Mouse (Mus musculus): ENCODE data around the gene E2f2. TPM values are rescaled to one million over a fixed set of nuclear protein-coding genes. Genes with fewer than 3 reads are reported as not detected.

Gene E2f2
- total and polyA plus RNA-seq, 2 experiments from 2014 or later: 2.4 to 6.4 TPM

DNA sequence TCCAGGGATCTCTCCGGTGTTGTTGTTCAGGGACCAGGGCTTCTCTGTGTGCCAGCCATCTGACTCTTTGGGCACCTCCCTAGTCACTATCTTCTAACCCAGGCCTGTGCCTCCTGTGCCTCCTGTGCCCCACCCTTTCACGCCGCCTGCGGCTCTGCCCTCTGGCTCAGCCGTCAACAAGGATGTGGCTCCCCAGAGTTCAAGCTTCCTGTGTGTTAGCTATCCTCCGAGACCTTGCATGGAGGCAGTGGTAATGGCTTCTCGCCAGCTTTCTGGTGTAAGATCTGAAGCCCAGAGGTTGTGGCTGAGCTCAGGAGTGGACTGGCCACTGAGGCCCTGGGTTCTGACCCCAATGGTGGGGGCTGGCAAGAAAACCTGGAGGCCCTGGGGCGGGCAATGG is 17.7 kb downstream of the E2f2 start:
- Histone ChIP-seq H3K27me3 (ENCODE audit: control insufficient read depth, insufficient read depth, low read length) (no peaks in the 10 kb centered on the region), H3K4me2 (ENCODE audit: low read depth, low read length) (no peak overlapping the region), H3K4me1 (ENCODE audit: control insufficient read depth, insufficient read depth) (no peaks in the 10 kb centered on the region), H3K36me3 (replicated peaks; ENCODE audit: control insufficient read depth, insufficient read depth, low read length) (peaks cover 19% of the 10 kb centered on the region), H3K9ac (replicated peaks; ENCODE audit: low read depth, low read length) (no peak overlapping the region), H3K27ac (ENCODE audit: low read depth) (no peak overlapping the region), H3K4me3 (ENCODE audit: low read depth, low read length) (no peak overlapping the region), H3K9me3 (replicated peaks; ENCODE audit: control insufficient read depth, low read length) (no peaks in the 10 kb centered on the region)
- 63% methylated on average over 8 of the region's 8 CpGs for WGBS
- no peak for TF ChIP-seq EP300 (IDR thresholded peaks at IDR 0.05; ENCODE audit: low read depth)
- TF ChIP-seq CTCF (IDR thresholded peaks at IDR 0.05; ENCODE audit: low read depth): no peak
- ATAC-seq (ENCODE audit: insufficient read depth, low read depth): no peak
- no peak for DNase-seq (ENCODE audit: low spot score)

DNA sequence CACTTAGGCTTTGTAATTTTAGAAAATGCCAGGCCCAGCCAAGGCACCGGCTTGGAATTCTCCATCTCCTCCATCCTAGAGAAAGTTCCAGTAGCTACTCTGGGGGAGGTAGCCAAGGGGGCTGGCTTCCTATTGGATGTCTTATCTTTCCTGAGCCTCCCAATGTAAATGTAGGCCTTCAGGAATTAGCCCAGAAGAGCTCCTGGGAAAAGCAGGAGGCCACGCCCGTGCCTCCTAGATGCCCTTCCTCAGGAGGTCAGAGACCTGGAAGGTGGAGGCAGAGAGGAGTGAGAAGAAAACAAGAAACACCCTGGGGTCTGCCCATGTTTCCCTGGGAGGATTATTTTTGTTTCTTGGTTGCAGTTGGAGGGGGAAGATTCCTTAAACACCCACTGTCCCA is 21.4 kb downstream of the E2f2 start:
- TF ChIP-seq EP300 (IDR thresholded peaks at IDR 0.05; ENCODE audit: low read depth): no peak
- no peak for TF ChIP-seq CTCF (IDR thresholded peaks at IDR 0.05; ENCODE audit: low read depth)
- H3K9ac ChIP-seq (replicated peaks; ENCODE audit: low read depth, low read length): no peak overlapping the region
- H3K4me2 ChIP-seq (ENCODE audit: low read depth, low read length): no peak overlapping the region
- ATAC-seq (ENCODE audit: insufficient read depth, low read depth) (no peak), DNase-seq (ENCODE audit: low spot score) (no peak)
- WGBS: 58% methylated on average over 3 of the region's 3 CpGs
- no peak overlapping the region for H3K4me3 ChIP-seq (ENCODE audit: low read depth, low read length)
- H3K27me3 ChIP-seq (ENCODE audit: control insufficient read depth, insufficient read depth, low read length): no peaks in the 10 kb centered on the region
- H3K27ac ChIP-seq (ENCODE audit: low read depth): no peak overlapping the region
- no peaks in the 10 kb centered on the region for H3K9me3 ChIP-seq (replicated peaks; ENCODE audit: control insufficient read depth, low read length)
- H3K4me1 ChIP-seq (ENCODE audit: control insufficient read depth, insufficient read depth): no peaks in the 10 kb centered on the region
- H3K36me3 ChIP-seq (replicated peaks; ENCODE audit: control insufficient read depth, insufficient read depth, low read length): peaks cover 19% of the 10 kb centered on the region

DNA sequence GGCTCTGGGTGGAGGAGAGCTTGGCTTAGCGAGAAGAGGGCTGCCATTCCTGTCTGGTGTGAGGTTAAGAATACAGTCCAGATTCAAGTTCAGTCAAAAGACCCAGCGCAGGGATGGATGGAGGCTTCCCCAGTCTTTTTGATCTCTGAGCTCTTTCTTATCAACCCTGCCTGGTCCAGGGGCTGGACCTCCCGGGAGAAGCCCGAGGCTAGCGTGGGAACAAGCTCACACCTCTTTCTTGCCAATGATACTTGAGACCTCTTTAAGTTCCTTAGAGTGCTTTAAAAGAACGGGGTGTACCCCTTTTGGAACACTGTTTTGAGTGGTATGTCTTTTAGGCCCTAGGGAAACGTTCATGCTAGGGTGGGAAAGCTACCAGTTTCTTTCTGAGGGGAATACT is 22.8 kb downstream of the E2f2 start:
- no peaks in the 10 kb centered on the region for H3K27me3 ChIP-seq (ENCODE audit: control insufficient read depth, insufficient read depth, low read length)
- 29% methylated on average over 7 of the region's 7 CpGs for WGBS
- no peak overlapping the region for H3K4me3 ChIP-seq (ENCODE audit: low read depth, low read length)
- DNase-seq (ENCODE audit: low spot score) (no peak), ATAC-seq (ENCODE audit: insufficient read depth, low read depth) (no peak)
- H3K9ac ChIP-seq (replicated peaks; ENCODE audit: low read depth, low read length): no peak overlapping the region
- H3K27ac ChIP-seq (ENCODE audit: low read depth): no peak overlapping the region
- H3K36me3 ChIP-seq (replicated peaks; ENCODE audit: control insufficient read depth, insufficient read depth, low read length): peaks cover 19% of the 10 kb centered on the region
- no peaks in the 10 kb centered on the region for H3K9me3 ChIP-seq (replicated peaks; ENCODE audit: control insufficient read depth, low read length)
- no peak overlapping the region for H3K4me2 ChIP-seq (ENCODE audit: low read depth, low read length)
- no peaks in the 10 kb centered on the region for H3K4me1 ChIP-seq (ENCODE audit: control insufficient read depth, insufficient read depth)
- TF ChIP-seq EP300 (IDR thresholded peaks at IDR 0.05; ENCODE audit: low read depth): no peak
- no peak for TF ChIP-seq CTCF (IDR thresholded peaks at IDR 0.05; ENCODE audit: low read depth)

DNA sequence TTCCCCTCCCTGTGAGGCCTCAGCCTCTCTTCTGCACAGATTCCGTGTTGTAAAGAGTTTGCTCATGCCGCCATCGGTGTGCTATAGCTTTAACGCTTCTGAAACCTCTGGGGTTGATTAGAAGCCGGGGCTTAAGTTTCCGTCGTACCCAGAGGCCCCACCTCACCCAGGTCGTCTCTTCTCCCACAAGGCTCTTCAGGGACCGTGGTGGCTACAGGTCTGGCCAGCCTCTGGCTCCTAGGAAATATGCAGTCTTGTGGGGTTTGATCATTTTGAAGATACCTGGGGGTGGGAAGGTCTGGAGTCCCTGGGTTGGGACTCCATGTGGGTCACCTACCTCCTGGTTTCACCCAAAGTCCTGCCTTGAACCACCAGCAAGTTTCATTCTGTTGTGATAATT is 23.4 kb downstream of the E2f2 start:
- 73% methylated on average over 9 of the region's 9 CpGs for WGBS
- Histone ChIP-seq H3K27me3 (ENCODE audit: control insufficient read depth, insufficient read depth, low read length) (0 out of 2 replicates have a peak, but pooled peaks cover under 1% of the 10 kb centered on the region), H3K4me3 (ENCODE audit: low read depth, low read length) (no peak overlapping the region), H3K9ac (replicated peaks; ENCODE audit: low read depth, low read length) (no peak overlapping the region), H3K27ac (ENCODE audit: low read depth) (no peak overlapping the region), H3K36me3 (replicated peaks; ENCODE audit: control insufficient read depth, insufficient read depth, low read length) (peaks cover 19% of the 10 kb centered on the region), H3K9me3 (replicated peaks; ENCODE audit: control insufficient read depth, low read length) (no peaks in the 10 kb centered on the region), H3K4me1 (ENCODE audit: control insufficient read depth, insufficient read depth) (no peaks in the 10 kb centered on the region), H3K4me2 (ENCODE audit: low read depth, low read length) (no peak overlapping the region)
- ATAC-seq (ENCODE audit: insufficient read depth, low read depth) (no peak), DNase-seq (ENCODE audit: low spot score) (no peak)
- no peak for TF ChIP-seq EP300 (IDR thresholded peaks at IDR 0.05; ENCODE audit: low read depth)
- TF ChIP-seq CTCF (IDR thresholded peaks at IDR 0.05; ENCODE audit: low read depth): no peak

DNA sequence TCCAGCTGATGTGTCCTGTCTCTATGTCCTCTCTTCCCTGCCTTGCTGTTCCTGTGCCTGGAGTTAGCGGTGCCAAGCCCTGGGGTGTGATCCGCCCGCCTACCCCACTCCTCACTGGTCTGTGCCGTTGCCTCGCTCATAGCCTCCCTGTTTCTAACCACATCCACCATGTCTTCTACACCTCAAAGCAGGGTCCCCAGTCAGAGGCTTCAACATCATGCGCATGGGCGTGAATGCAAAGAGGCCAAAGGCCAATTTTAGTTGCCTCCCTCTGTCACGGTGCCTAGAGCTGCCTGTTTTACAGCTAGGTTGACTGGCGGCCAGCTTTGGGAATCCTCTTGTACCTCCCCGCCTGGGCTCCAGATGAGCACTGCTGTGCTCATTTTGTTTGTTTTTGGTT is 24.0 kb downstream of the E2f2 start:
- Histone ChIP-seq H3K4me2 (ENCODE audit: low read depth, low read length) (no peak overlapping the region), H3K9ac (replicated peaks; ENCODE audit: low read depth, low read length) (no peak overlapping the region), H3K4me1 (ENCODE audit: control insufficient read depth, insufficient read depth) (no peaks in the 10 kb centered on the region), H3K36me3 (replicated peaks; ENCODE audit: control insufficient read depth, insufficient read depth, low read length) (peaks cover 19% of the 10 kb centered on the region), H3K9me3 (replicated peaks; ENCODE audit: control insufficient read depth, low read length) (no peaks in the 10 kb centered on the region), H3K27ac (ENCODE audit: low read depth) (no peak overlapping the region), H3K27me3 (ENCODE audit: control insufficient read depth, insufficient read depth, low read length) (peaks cover 5% of the 10 kb centered on the region; the same call in 1 of the 2 replicates), H3K4me3 (ENCODE audit: low read depth, low read length) (no peak overlapping the region)
- DNase-seq (ENCODE audit: low spot score) (no peak), ATAC-seq (ENCODE audit: insufficient read depth, low read depth) (no peak)
- 85% methylated on average over 10 of the region's 10 CpGs for WGBS
- no peak for TF ChIP-seq CTCF (IDR thresholded peaks at IDR 0.05; ENCODE audit: low read depth)
- no peak for TF ChIP-seq EP300 (IDR thresholded peaks at IDR 0.05; ENCODE audit: low read depth)

DNA sequence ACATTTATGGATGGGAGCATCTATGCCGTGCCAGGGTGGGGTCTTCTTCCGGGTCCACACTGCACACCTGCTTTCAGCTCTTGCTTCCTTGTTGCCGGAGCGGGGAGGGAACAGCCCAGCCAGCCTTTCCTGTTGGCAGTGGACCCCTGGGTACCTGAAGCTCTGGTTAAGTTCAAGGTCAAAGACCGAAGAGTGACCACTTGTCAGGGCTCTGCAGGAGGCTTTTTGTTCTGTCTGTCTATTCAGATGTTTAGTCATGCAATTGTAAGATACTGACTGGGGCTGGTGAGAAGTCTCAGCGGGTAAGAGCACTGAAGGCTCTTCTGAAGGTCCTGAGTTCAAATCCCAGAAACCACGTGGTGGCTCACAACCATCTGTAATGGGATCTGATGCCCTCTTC is 26.7 kb downstream of the E2f2 start:
- Histone ChIP-seq H3K9me3 (replicated peaks; ENCODE audit: control insufficient read depth, low read length) (no peaks in the 10 kb centered on the region), H3K4me3 (ENCODE audit: low read depth, low read length) (no peak overlapping the region), H3K4me1 (ENCODE audit: control insufficient read depth, insufficient read depth) (no peaks in the 10 kb centered on the region), H3K9ac (replicated peaks; ENCODE audit: low read depth, low read length) (no peak overlapping the region), H3K36me3 (replicated peaks; ENCODE audit: control insufficient read depth, insufficient read depth, low read length) (no peaks in the 10 kb centered on the region), H3K27me3 (ENCODE audit: control insufficient read depth, insufficient read depth, low read length) (peaks cover 5% of the 10 kb centered on the region; the same call in 1 of the 2 replicates), H3K27ac (ENCODE audit: low read depth) (no peak overlapping the region), H3K4me2 (ENCODE audit: low read depth, low read length) (no peak overlapping the region)
- TF ChIP-seq EP300 (IDR thresholded peaks at IDR 0.05; ENCODE audit: low read depth): no peak
- TF ChIP-seq CTCF (IDR thresholded peaks at IDR 0.05; ENCODE audit: low read depth): no peak
- ATAC-seq (ENCODE audit: insufficient read depth, low read depth): no peak
- WGBS: 78% methylated on average over 7 of the region's 7 CpGs
- no peak for DNase-seq (ENCODE audit: low spot score)
